Comparison of ENCODE assay signal across 8 mouse cellular contexts in the genomic region with DNA sequence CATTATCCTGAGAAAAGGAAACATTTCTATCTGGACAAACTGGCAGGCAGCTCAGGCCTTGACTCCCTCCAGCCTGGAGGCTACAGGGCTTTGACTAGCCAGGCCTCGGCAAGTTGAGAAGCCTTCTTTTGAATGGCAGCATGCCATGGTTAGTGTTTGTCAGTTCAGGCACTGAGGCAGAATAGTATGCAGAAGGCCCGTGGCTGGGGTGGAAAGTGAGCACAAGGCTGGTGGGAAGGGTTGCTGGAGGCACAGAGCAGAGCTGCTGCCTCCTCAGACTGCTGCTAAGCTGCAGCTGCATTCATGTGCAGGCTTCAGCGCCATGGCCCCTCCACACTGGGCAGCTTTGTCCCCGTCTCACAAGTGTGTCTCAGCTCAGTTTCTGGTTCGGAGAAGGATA.
DNase-seq lines count a peak whose midpoint lies in the region; ATAC-seq and TF ChIP-seq lines count a peak whose summit lies in the region.

No protein-coding gene starts in this region.

- no peaks in the 10 kb centered on the region for H3K36me3 ChIP-seq in forebrain, postnatal 0 days (ENCODE audit: insufficient read depth)

- peak; percentile 55; the same call in 1 of the 2 replicates for ATAC-seq in frontal cortex, adult (ENCODE audit: low TSS enrichment)
- peak; percentile 51 for ATAC-seq in forebrain, postnatal 0 days
- ATAC-seq in megakaryocyte-erythroid progenitor cell, adult 5-6 weeks (replicated peaks; ENCODE audit: low FRiP score, low TSS enrichment, poor library complexity, severe bottlenecking), result no peak

- H3K9ac ChIP-seq in forebrain, postnatal 0 days, result no peak overlapping the region

- no peak for DNase-seq in frontal cortex, postnatal 25 days (ENCODE audit: low spot score in 2 of 2)
- DNase-seq in NIH3T3 (ENCODE audit: low read depth), result peak; percentile 13
- DNase-seq in forebrain, postnatal 0 days, result no peak
- DNase-seq in layer of hippocampus, adult 9-11 months, result peak; percentile 57
- DNase-seq in spleen, adult 12 weeks (ENCODE audit: low spot score), result no peak
- DNase-seq in gastrocnemius, adult 18-20 months (ENCODE audit: low spot score), result no peak

- WGBS in forebrain, postnatal 0 days, result 35% methylated on average over 5 of the region's 5 CpGs

- no peaks in the 10 kb centered on the region for H3K9me3 ChIP-seq in forebrain, postnatal 0 days (ENCODE audit: low read length)

- no peak overlapping the region for H3K4me2 ChIP-seq in forebrain, postnatal 0 days (ENCODE audit: low read depth)

- H3K27me3 ChIP-seq in forebrain, postnatal 0 days (ENCODE audit: insufficient read depth, low read length), result no peaks in the 10 kb centered on the region

- no peaks in the 10 kb centered on the region for H3K4me1 ChIP-seq in forebrain, postnatal 0 days (ENCODE audit: insufficient read depth)

- H3K27ac ChIP-seq in forebrain, postnatal 0 days (ENCODE audit: low read depth, low read length), result no peak overlapping the region

- no peak overlapping the region for H3K4me3 ChIP-seq in forebrain, postnatal 0 days (ENCODE audit: low read depth, low read length)

- TF ChIP-seq CTCF in forebrain, postnatal 0 days (IDR thresholded peaks at IDR 0.05; ENCODE audit: low read depth), result no peak

Comparison
In these comparisons a context has a peak if more than half of its experiments do, and no peak if none do; other contexts are left out.
1. DNase-seq: peak in NIH3T3 (single experiment) and layer of hippocampus, adult 9-11 months (single experiment); none in frontal cortex, postnatal 25 days (0 of 2), forebrain, postnatal 0 days (single experiment), spleen, adult 12 weeks (single experiment) and gastrocnemius, adult 18-20 months (single experiment).